Mouse (Mus musculus): Measurements from ENCODE around the gene Gm43738.

DNA sequence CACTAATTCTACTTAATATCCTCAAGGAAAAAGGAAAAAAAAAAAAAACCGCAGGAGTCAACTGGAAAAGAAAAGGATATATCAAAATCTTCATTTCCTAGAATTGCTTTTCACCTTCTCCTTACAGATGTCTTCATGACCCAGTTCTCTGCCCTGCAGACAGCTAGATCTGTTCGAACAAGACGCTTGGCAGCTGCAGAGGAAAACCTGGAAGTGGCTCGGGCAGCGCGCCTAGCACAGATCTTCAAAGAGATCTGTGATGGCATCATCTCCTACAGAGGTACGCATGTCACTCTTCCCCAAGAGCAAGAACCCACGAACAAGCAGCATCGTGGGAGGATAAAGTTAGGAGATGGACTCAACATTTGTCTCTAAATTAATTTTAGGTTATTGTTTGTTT lies 42.5 kb downstream of the Gm43738 start:
- TF ChIP-seq EP300 (IDR thresholded peaks at IDR 0.05; ENCODE audit: insufficient read depth, low read depth, low read length) (no peak), CTCF (IDR thresholded peaks at IDR 0.05; ENCODE audit: low read depth, low read length) (no peak), POLR2A (IDR thresholded peaks at IDR 0.05; ENCODE audit: insufficient read depth, low read length) (no peak)

All from ES-Bruce4 (cell line).